Mouse (Mus musculus) right cerebral cortex, adult 18-20 months (tissue): ENCODE measurements around the gene Mpp3.
"Not testable (repeated sequence)": the region's sequence is repeated elsewhere in the genome, so short reads cannot be mapped to it uniquely, and the experiment has no call there.

ENCODE experiments used
- DNase-seq: peaks from one replicate; pipeline ENCODE4 v3.0.0; 2022; ENCODE audit warnings: mixed read lengths

The Mpp3 gene

DNA sequence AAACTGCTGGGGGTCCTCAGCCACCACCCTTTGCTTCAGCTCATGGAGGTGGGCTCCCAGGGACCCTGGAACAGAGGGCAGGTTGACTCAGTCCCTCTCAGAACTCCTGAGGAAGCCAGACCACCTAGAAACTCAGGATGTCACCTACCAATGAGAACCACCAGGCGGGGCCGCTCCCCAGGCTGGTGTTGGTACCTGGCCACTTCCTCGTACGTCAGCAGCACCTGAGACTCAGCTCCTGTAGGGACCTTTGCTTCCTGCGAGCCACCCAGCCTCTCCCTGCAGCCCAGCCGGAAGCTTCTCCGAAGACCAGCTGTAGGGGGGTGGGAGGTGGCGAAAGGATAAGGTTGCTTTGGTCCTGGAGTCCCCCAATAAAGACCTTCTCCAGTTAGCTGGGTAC lies 19.9 kb downstream of the Mpp3 start:
- DNase-seq, result no peak

DNA sequence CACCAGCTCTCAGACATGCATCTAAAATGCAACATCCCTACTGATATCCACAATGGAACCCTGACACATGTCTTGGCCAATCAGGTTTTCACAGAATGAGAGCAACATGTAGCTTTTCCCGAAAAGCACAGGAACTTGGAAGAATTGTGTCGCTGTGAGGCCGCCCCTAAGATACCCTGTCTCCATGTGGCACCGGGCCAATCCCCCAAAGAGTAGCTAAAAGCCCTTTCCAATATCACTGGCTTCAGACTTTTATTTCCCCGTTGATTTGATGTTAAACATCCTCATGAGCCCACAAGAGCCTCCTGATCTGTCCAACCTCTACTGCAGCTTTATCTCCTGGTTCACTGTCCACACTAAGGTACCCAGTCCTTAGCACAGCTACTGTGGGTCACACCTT lies 21.6 kb downstream of the Mpp3 start:
- DNase-seq, result no peak

DNA sequence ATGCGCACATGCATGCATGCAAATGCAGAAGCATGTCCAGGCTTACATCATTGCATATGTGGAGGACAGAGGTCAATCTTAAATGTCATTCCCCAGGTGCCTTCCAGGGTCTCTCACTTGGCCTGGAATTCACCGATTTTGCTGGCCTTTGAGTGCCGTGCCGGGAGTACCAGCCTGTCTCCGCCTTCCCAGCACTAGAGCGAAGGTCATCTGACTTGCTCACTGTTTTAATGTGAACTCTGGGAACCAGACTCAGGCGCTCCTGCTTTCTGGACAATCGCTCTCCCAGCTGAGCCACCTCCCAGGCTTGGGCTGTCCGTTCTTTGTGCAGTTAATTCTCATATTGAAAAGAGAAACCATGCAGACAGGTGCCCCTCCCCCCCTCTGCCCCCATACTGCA lies 22.0 kb downstream of the Mpp3 start:
- no peak for DNase-seq

DNA sequence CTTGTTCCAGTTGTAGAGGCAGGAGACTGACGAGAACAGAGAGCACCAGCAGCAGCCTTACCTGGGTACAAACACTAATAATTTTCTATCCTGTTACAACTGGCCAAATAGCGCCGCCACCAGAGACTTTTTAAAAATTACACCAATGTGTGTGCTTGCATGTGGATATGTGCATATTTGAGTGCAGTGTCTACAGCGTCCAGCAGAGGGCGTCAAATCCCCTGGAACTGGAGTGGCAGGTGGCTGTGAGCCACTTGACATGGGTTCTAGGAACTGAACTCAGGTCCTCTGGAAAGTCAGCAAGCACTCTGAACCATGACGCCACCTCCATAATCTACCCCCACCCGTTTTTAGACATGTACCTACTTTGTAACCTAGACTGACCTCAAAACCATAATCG lies 24.0 kb downstream of the Mpp3 start:
- DNase-seq, result no peak

DNA sequence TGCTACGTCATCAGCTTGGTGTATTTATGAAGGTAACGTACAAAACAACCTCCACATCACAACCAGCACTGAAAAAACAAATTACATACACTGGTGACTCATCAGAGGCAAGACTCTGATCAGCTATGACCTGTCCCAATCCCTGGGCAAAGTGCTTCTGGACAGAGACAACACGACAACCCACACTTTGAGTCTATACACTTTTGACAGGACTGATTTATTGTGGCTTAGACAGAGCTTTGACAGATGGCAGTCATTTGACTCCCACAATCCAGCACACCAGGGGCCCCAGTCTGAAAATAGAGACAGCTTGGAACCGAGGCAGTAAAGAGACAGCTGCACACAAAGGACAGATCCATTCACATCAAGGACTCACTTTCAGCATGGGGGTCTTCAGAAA lies 28.8 kb downstream of the Mpp3 start:
- DNase-seq, result no peak

DNA sequence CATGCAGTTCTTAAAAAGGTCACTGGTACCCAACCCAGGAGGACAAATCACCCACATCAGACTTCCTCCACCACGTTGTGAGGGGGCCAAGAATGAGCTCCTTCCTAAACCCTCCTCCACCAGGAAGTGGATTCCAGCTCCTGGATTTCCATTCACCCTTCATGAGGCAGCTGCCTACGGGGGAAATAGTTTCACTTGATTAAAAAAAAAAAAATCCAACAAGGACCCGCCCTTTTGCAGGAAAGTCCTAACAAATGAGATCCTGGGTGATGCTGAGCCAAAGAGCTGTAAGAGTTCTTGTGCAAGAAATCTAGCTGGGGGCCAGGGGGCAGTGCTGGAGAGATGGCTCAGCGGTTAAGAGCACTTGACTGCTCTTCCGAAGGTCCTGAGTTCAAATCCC lies 30.0 kb downstream of the Mpp3 start:
- no peak for DNase-seq

DNA sequence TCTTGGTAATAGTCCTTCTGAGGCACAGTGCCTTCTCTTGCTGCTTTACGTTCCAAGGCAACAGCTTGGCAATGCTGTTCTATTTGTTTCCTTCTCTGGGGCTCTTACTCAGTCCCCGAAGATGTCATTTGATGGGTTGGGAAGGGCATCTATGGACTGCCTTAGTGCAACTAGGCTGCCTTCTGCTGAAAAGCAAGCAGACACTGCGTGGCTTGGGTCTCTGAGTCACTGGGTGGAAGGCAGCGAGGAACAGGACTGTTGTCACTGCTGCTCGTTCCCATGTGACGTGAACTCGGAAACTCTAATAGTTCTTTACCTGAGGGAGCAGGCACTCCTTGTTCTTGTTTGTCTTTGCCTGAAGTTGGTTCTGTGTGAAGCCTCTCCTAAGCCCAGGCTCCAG lies 32.3 kb downstream of the Mpp3 start:
- DNase-seq, result no peak

DNA sequence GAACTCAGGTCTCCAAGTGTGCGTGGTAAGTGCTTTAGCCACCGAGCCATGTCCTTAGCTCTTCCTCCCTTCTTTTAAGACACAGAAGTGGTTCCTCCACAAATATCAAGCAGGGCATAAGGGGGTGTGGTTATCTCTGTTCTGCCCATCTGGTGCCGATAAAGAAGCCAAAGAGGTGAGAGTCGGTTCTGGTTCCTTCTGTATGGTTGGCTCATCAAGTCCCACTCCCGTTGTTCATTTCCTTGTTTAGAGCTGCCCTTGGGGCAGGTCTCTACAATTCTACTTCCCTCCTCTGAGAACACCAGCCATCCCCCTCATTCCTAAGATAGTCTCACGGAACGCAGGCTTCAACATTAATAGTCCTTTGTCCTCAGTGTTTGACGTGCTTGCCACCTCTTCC lies 34.2 kb downstream of the Mpp3 start:
- no peak for DNase-seq

DNA sequence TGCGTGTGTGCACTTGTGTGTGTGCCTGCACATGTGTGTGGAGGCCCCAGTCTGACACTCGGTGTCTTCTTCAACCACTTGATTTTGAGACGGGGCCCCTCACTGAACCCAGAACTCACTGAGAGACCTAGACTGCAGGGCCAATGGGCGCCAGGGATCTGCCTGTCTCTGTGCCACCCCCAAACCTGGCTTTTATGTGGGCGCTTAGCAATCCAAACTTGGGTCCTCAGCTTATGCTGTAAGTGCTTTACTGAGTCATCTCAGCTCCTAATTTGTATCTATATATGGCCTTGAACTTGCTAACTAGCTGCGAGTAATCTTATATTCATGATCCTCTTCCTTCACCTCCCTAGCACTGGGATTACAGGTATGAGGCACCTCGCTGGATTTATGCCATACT lies 35.9 kb downstream of the Mpp3 start:
- DNase-seq, result peak; percentile 83

DNA sequence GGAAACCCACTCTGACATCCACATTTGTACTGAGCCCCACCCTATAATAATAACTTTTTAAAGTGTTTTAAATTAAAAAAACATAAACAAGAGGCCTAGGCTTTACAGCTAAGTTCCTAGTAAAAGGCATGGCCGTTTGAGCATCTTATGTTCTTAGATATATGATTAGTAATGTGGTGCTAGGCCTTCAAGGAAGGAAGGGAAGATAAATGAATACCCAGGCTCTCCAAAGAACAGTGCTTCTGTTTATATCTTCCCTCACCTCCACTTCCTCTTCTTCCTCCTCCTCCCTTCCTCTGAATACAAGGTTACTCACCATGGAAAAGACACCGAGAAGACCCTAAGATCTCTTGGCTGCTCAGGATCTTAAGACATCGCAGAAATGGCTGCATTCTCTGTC lies 36.4 kb downstream of the Mpp3 start:
- no peak for DNase-seq

DNA sequence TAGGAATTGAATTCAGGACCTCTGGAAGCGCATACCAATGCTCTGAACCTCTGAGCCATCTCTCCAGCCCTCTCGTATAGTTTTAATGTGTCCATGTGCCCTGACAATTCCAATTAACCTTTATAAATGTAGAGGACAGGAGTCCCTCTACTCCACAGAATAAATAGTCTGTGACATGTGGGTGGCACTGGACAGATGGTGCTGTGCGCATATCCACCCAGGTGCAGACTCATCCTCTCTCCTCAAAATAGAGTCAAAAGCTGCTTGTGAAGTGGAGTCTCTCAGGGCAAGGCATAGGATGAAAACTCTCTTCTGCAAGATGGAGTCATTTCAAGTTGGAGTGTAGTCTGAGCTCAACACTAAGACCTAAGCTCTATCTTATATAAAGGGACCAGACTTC lies 38.0 kb downstream of the Mpp3 start:
- DNase-seq, result peak; percentile 79

DNA sequence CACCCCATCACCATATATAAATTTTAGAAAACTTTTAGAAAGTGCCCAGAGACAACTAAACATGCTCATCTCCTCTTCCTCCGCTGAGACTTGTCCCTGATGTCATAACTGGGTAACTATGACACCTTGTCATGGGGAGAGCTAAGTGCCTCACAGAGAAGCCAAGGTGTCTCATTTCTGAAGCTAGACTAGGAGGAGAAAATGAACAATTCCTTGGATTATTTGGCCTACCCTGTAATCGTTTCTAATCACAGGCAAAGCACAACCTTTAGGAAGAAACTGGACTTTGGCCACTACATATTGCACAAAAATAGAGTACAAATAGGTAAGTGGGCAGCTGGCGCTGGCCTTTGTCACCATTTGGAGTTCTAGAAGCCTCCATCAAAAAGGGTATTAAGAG lies 41.3 kb downstream of the Mpp3 start, which contains the start of gene Dusp3:
Gene Dusp3, minus strand, starts transcription at position 101 of the 400 bp plus-strand sequence.
- DNase-seq, result no peak

DNA sequence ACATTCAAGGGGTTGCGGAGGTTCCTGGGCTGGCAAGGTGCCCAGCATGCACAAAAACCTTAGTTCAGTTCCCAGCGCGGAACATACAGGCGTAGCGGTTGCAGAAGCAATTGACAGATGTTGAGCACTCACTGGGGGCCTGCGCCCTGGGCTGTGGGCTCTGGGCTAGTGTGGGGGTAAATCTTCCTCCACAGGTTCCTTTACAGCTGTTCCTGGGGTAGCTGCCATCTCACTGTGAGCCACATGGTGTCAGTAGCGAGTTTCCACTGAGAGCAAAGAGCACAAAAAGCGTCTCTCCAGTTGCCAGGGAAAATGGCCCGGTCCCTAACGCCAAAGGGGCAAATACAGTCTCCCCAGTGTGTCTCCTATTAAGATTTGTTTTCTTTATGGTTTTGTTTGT lies 42.3 kb downstream of the Mpp3 start:
- peak; percentile 84 for DNase-seq

DNA sequence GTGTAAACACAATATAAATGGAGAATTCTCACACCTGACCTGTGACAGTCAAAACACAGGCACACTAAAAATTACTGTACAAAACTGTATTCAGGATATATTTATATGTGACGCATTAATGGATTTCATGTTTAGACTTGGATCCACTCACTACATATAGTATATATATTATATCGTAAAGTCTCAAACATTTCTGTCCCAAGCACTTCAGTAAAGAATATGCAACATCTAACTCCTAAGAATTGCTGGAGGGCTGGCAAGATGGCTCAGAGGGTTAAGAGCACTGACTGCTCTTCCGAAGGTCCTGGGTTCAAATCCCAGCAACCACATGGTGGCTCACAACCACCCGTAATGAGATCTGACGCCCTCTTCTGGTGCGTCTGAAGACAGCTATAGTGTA lies 42.8 kb downstream of the Mpp3 start:
- DNase-seq, result not testable (repeated sequence)

DNA sequence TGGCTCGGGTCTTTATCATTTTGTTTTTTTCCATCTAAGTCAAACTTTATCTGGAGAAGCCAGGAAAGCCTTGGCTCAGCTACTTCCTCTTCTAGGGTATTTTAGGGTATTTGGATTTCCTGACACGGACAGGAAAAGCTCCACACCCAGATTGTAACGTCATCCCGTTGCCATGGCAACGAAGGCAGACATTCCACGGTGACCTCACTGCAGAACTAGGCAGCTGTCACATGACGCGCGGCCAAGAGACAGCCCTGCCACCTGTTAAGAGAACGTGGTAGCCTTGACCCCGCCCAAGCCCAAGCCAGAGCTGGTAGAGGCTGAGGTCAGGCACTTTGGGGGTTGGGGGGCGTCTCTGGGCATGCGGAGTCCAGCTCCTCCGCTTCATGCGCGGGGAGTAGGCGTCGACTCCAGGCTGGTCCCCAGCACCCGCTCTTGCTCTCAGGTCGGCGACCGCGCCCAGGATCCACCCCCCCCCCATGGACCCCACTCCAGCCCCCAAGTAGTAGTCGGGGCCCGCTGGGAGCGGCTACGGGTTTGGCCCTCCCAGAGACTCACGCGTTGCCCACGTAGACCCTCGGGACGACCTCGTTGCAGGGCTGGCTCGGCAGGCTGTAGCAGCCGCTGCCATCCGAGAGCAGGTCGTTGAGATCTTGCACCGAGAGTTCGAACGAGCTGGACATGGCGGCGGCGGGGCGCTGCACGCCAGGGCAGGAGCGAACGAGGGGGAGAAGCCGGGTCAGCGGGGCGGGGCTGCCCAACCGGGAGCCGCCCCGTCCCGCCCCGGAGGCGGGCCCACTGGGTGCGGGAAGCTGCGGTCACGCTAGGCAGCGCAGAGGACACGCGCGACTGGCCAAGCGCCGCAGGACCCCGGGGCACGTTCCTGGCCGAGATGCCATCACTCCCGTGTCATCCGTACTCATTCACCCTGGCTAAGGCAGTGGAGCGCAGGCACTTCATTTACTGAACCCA lies 43.9 kb downstream of the Mpp3 start, which contains the start of gene Cfap97d1:
Gene Cfap97d1, plus strand, starts transcription at position 226 of the 972 bp plus-strand sequence.
- peak; percentile 95 for DNase-seq

DNA sequence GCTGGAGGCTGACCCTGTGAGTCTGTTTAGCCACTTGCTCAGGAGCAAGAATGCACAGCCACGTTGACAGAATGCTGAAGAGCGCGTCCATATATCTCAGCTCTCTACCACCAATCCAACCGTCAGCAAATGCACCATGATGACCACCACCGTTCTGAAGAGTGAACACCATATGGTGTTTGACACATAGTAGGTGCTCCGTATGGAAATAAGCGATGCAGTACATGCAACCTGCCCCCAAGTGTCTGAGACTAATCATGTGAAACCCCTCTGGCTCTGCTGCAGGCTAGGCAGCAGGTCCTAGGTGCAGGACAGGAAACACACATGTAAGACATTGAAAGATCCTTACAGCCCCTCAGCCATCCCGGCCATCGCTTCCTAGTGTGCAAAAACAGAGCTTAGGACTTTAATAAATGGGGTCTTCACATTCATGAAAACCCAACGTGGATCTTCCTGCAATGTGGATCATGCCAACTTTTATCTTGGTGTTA lies 44.8 kb downstream of the Mpp3 start:
- no peak for DNase-seq

DNA sequence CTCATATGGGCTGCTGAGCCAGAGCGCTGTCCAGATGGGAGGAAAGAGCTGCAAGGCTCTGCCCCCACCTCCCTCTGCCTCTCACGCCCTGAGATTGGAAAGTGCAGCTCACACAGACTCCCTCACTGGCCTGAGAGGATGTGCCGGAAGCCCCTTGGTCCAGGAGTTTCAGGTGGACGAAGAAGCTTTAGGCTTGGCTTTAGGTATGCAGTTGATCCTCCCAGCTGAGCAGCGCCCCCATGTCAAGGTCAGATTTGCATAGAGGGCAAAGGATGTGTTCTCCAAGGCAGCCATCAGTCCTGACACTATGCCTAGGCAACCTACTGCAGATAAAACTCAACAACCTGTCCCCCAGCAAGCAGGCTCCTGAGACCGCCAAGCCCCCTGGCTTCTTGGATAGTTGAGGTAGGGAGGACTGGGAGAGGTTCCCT lies 45.3 kb downstream of the Mpp3 start:
- DNase-seq, result no peak

DNA sequence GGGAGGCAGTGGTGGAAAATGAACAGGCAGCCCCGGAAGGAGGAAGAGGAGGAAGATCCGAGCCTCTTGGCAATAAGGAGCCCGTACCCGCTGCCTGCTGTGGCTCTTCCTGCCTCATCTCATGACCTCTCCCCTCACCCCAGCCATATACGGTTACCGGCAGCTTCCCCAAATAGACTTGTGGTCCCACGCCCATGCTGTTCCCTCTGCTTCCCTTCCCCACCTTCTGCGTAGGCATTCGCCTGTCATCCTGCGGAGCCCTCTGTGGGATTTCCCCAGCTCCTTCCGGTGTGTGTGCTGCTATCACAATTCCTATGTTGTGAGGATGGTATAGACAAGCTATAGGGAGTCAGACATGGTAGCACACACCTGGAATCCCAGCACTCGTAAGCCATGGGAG lies 46.4 kb downstream of the Mpp3 start:
- DNase-seq, result peak; percentile 69

DNA sequence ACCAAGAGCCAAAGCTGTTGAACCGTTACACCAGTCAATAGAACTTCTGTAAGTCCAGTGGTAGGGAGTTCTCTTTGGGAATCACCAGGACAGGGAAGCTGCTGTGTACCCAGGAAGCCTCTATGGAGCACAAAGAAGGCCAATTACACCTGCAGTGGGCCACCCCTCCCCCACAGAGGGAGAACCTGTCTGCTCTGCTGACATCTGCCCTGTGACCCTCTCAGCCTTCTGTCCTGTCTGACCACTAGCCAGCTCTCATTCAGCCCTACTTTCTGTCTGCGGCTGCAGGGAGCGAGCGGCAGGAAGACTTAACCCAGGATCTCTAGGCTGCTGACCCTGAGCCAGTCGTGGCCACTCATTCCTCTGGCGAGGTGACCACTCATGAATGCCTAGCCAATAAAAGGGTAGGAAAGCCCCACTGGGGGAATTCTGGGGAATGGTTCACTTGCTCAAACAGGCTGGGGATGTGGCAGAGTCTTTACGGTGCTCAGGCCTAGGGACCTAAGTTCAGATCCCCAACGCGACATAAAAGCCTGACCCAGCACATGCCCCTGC lies 47.6 kb downstream of the Mpp3 start:
- DNase-seq, result no peak

DNA sequence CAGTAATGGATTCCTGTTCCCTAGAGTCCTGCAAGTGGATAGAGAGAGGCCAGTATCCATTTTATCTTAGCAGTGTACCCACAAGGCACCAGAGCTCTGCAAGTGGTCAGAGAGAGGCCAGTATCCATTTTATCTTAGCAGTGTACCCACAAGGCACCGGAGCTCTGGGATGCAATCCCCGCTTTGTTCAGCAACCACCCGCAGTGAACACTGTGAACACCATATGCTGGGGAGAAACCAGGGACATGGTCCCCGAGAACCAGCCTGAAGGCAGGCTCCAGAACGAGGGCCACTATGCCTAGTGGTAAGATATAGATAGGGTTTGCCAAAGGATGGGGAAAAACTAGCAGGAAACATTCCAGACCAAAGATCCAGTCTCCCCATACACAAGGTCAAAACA lies 49.1 kb downstream of the Mpp3 start:
- no peak for DNase-seq

DNA sequence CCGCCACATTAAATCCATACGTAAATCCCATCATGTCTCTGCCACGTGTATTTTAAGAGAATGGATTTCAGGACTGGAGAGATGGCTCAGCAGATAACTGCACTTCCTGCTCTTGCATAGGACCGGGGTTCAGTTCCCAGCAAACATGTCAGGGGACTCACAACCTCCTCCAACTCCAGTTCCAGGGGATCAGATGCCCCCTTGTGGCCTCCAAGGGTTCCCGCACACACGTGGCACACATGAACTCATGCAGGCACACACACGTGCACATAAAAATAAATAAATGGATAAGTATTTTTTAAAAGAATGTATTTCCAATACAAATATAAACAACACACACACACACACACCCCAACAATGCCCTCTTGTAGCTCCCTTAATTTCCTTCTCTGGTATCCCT lies 51.3 kb downstream of the Mpp3 start:
- DNase-seq, result no peak

DNA sequence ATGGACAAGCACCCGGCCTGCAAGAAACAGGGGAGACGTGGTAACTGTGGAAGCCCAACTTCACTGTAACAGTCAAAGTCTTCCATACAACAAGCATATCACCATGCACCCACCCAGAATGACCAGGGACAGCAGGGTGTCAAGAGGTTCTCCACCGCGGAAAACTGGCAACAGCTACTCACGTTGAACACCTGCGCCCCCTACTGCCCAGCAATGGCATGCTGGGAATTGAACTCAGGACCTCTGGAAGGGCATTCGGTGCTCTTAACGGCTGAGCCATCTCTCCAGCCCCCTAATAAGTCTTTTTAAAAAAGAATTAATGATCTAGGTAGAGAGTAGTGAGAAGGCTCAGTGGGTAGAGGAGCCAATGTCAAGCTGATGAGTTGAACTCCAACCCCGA lies 53.3 kb downstream of the Mpp3 start:
- DNase-seq, result no peak

DNA sequence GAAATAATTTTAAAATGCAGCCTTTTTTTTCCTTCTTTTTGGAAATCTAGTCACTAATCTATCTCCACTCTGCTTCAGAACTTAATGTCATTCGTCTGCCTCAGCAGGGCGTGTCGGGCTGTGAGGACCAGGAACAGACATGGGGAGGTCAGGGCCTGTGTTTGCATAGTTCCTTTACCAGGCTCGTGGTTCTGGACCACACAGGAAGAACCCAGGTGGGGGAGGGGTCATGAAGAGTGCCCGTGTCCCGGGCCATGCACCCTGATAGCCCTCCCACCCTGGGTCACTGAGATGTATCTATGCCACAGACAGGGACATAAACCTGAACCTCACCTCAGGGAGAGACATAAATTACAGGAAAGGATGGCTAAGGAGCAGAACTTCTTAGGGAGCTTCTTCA lies 54.1 kb downstream of the Mpp3 start:
- DNase-seq, result no peak

DNA sequence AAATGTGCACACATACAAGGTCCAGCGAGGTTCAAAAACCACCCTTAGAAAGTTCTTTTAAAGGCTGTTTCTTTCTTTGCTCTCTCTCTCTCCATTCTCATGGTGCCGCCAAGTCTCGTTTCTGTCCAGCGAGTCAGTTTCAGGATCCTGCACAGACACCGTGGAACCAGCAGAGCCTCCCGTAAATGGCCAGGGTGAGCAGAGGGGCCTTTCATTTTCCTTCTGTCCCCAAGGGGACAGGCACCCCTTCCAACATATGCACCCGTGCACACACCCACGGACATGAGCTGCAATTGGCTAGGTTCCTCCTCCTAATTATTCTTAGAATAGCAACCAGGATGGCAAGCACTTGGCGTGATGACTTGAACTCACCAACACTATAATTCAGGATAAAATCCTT lies 54.8 kb downstream of the Mpp3 start:
- no peak for DNase-seq
